Mouse (Mus musculus) gastrocnemius, adult 2 months (tissue): ENCODE data around the gene Csad. TPM values are rescaled to one million over a fixed set of nuclear protein-coding genes. Genes with fewer than 3 reads are reported as not detected.
A peak's percentile ranks its signal among the peaks of the same experiment; 100 is the strongest.
"Not testable (repeated sequence)": the region's sequence is repeated elsewhere in the genome, so short reads cannot be mapped to it uniquely, and the experiment has no call there.

Experiments used
- DNase-seq: peaks from one replicate; pipeline ENCODE4 v3.0.0; 2022
- H3K27ac ChIP-seq: fragments of 200-600 bp; 2 replicates; pipeline ENCODE4 v1.8.1; 2022; ENCODE audit warnings: mild to moderate bottlenecking
- H3K4me3 ChIP-seq: fragments of 200-600 bp; 2 replicates; pipeline ENCODE4 v1.8.1; 2022; ENCODE audit warnings: mild to moderate bottlenecking, moderate library complexity
- CTCF ChIP-seq: fragments of 200-600 bp; IDR thresholded peaks from 2 replicates; pipeline ENCODE4 v1.8.1; 2022; ENCODE audit warnings: antibody characterized with exemption, mild to moderate bottlenecking, moderate library complexity
- intact Hi-C: fragments of 180-260 bp; cut with DNase I; formaldehyde crosslinking; loops from one replicate; pipeline ENCODE4 v1.15.1; 2025
- total RNA-seq, 2 experiments: library from RNA; stranded (reverse); gene quantifications; 2 replicates each; pipeline ENCODE4 v1.2.3; 2021

Csad gene
- total RNA-seq, 2 experiments from 2014 or later: 5.8 to 8.8 TPM

DNA sequence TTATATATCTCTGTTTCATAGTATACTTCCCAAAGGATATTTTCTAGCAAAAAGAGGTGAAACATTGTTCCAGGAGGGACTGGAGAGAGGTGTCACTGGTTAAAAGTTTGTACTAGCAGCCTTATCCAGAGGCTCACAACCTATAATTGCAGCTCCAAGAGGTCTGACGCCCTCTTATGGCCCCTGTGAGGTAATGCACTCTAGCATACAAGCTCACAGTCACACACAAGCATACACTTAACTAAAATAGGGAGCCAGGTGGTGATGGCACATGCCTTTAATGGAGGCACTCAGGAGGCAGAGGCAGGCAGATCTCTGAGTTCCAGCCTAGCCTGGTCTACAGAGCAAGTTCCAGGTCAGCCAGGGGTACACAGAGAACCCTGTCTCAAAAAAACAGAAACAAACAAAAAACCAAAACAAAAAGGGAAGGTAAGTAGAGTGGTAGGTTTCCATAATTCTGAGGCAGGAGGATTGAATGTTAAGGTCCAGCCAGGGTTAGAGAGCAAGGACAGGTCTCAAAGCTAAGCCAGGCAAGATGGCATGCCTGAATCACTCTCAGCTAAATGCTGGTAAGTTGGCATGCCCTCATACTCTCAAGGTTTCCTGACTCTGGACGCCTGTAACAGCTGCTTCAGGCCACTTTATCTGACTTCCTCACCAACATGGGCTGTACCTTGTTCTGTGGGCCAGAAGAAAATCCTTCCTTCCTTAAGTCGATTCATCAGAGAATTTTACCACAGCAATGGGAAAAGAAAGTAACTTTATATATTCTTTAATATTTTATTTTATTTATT, 40.4 kb downstream of the Csad start:
- TF ChIP-seq CTCF: no peak

GRCm38 (mm10) chr15:102160415-102161060, 44.0 kb downstream of the Csad start:
- no peak for TF ChIP-seq CTCF
- Histone ChIP-seq H3K4me3 (no peak overlapping the region), H3K27ac (no peak overlapping the region)
- DNase-seq: no peak
- intact Hi-C loops: no loop called here

More for the DNA sequence above, 40.4 kb downstream of the Csad start:
- Histone ChIP-seq H3K27ac (no peak overlapping the region), H3K4me3 (no peak overlapping the region)
- intact Hi-C loops: no loop called here
- DNase-seq: no peak

- no peak for DNase-seq
- Histone ChIP-seq H3K27ac (no peak overlapping the region), H3K4me3 (no peak overlapping the region)
- TF ChIP-seq CTCF: no peak
- intact Hi-C loops: no loop called here
Measured at GRCm38 (mm10) chr15:102156836-102157235, 47.7 kb downstream of the Csad start.

- TF ChIP-seq CTCF: peak; percentile 13; the same call in 1 of the 2 replicates
Measured at GRCm38 (mm10) chr15:102155006-102155405, 49.5 kb downstream of the Csad start.

GRCm38 (mm10) chr15:102152646-102153045, 51.9 kb downstream of the Csad start:
- intact Hi-C loops: no loop called here
- no peak for DNase-seq
- Histone ChIP-seq H3K27ac (no peak overlapping the region), H3K4me3 (no peak overlapping the region)
- TF ChIP-seq CTCF: no peak

More at GRCm38 (mm10) chr15:102155006-102155405, 49.5 kb downstream of the Csad start:
- H3K4me3 ChIP-seq, H3K27ac ChIP-seq, intact Hi-C loops, DNase-seq: not testable (repeated sequence)

- intact Hi-C loops: no loop called here
- no peak for TF ChIP-seq CTCF
- Histone ChIP-seq H3K4me3 (no peak within 1 kb of the TSS), H3K27ac (peak within 1 kb of the TSS; percentile 63)
- peak; percentile 50 for DNase-seq
Measured at GRCm38 (mm10) chr15:102150301-102151135, 54.0 kb downstream of the Csad start, which contains the start of gene Soat2. Soat2 (plus strand) TSS chr15:102150526.

DNA sequence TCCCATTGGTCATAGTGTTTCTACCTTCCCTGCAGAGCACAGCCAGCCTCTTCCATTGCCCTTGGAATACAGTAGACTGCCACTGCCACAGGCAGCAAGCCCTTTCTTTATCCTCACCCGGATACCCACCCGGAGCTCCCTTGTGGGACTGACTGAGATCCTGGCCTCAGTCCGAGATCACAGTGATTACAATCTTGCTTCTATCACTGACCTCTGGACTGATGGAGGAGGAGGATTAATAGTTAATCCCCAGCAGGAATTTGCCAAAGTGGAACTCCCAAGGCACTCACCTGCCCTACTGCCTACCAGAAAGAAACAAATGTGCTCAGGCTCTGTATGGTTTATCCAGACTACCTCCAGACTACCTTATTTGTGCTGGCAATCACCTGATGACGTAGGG, 55.0 kb downstream of the Csad start:
- intact Hi-C loops: loop anchor here (5.0 kb wide), 1 partner anchor 37 kb away; no protein-coding TSS in a partner anchor
- no peak for TF ChIP-seq CTCF
- no peak for DNase-seq
- Histone ChIP-seq H3K27ac (no peak overlapping the region), H3K4me3 (no peak overlapping the region)

DNA sequence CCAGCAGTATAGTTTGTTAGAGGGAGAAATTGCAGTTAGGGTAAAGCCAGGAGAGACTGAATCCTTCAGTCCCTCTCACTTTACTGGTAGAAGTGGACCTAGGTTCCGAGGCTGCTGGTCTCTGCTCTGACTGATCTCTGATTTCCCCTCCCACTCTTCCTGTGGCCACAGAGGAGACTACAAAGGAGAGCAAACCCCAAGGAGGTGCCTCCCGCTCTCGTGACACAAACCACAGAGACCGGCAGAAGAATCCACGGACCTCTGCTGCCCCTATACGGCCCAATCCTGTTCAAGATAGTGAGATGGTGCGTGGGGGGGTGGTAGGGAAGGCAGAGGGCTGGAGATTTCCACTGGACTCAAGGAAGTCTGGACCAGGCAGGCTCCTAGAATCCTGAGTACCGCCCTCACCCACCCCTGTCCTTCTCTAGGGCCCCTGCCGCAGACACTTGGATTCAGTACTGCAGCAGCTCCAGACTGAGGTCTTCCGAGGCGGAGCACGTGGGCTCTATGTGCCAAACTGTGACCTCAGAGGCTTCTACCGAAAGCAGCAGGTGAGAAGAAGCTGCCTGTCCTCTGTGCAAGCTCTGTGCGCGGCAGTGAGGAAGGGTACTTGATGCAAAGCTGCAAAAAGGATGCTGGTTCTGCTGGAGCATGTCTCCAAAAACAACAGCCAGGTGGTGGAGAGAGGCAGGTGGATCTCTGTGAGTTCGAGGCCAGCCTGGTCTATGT, 56.7 kb downstream of the Csad start:
- no peak overlapping the region for H3K27ac ChIP-seq
- DNase-seq: no peak
- H3K4me3 ChIP-seq: peak overlapping the region; percentile 68
- TF ChIP-seq CTCF: no peak
- intact Hi-C loops: loop anchor here (2.0 to 5.0 kb wide), 2 partner anchors 27 to 36 kb away; no protein-coding TSS in a partner anchor

DNA sequence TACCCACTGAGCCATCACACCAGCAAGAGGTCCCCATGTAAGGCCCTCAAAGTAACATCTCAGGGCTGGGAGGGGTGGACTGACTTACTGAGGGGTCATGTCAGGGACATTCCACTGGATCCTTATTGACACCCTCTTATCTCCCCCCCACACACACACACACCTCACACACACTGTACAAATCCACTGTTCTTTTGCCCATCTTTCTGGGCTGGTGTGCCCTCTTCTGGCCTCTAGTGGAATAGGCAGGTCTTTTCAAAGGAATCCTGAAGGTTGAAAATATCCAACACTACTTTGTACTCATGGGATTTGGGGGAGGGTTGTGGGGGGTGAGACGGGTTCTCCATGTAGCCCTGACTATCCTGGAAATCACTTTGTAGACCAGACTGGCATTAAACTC, 57.6 kb downstream of the Csad start:
- Histone ChIP-seq H3K4me3 (peak overlapping the region; percentile 68), H3K27ac (no peak overlapping the region)
- intact Hi-C loops: loop anchor here (2.0 to 5.0 kb wide), 2 partner anchors 26 to 35 kb away; no protein-coding TSS in a partner anchor
- TF ChIP-seq CTCF: peak; percentile 76
- peak; percentile 52 for DNase-seq

GRCm38 (mm10) chr15:102146089-102146488, 58.4 kb downstream of the Csad start:
- TF ChIP-seq CTCF: no peak
- no peak for DNase-seq
- intact Hi-C loops: loop anchor here (2.0 to 5.0 kb wide), 2 partner anchors 25 to 34 kb away; no protein-coding TSS in a partner anchor
- H3K4me3 ChIP-seq: peak overlapping the region; percentile 68
- peak overlapping the region; percentile 44 for H3K27ac ChIP-seq

GRCm38 (mm10) chr15:102145330-102145729, 59.2 kb downstream of the Csad start:
- Histone ChIP-seq H3K27ac (peak overlapping the region; percentile 87), H3K4me3 (peak overlapping the region; percentile 68)
- peak; percentile 75 for DNase-seq
- intact Hi-C loops: loop anchor here (5.0 kb wide), 1 partner anchor 33 kb away; no protein-coding TSS in a partner anchor
- no peak for TF ChIP-seq CTCF
